Comparison of ENCODE assay signal across 17 mouse cellular contexts in genomic region chr16:56690715-56691114, GRCm38 (mm10). TPM values are rescaled to one million over a fixed set of nuclear protein-coding genes. Genes with fewer than 3 reads are reported as not detected.
DNase-seq lines count a peak whose midpoint lies in the region.
"Had no signal": no experiment of that assay in that cellular context is flagged by ENCODE, and none has a peak within 500 bp of the region (broad histone marks: within the 10 kb centered on the region; RNA-seq: fewer than 3 reads in every experiment).

No protein-coding gene starts in this region.

- peak; percentile 37 for DNase-seq in adrenal gland, postnatal 10 days
- DNase-seq in adrenal gland, adult (ENCODE audit: inconsistent age in 2 of 2, low spot score in 1 of 2), result no peak
- peak; percentile 9 for DNase-seq in cerebellum, adult 11-12 months
- no peak for DNase-seq in cerebellum, adult 11 months
- DNase-seq in cerebellum, postnatal 25 days, result peak; percentile 37 to 50
- DNase-seq in cerebellum, adult 8-10 months, result no peak
- peak; percentile 6 for DNase-seq in right cerebral cortex, postnatal 4 days
- no peak for DNase-seq in right cerebral cortex, postnatal 25 days
- DNase-seq: adrenal gland, adult 2 months; adrenal gland, postnatal 36 days; embryo, embryonic 11 days; forebrain, postnatal 0 days; gastrocnemius, adult 2 months; gastrocnemius, postnatal 14 days; heart, adult 11 months; kidney, adult 11 months; kidney, adult 8-10 months had no signal

RNA-seq across cellular contexts. Expression of gene Tfg, which starts 26.5 kb away (rescaled TPM):
- total RNA-seq in adrenal gland, postnatal 10 days (2021), result 10 to 100 TPM; 64.8 to 66.5 TPM

Comparison
In these comparisons a context has a peak if more than half of its experiments do, and no peak if none do; other contexts are left out.
1. DNase-seq: peak in adrenal gland, postnatal 10 days (single experiment), cerebellum, adult 11-12 months (single experiment), cerebellum, postnatal 25 days (2 of 2) and right cerebral cortex, postnatal 4 days (single experiment); none in adrenal gland, adult (0 of 2), cerebellum, adult 11 months (single experiment), cerebellum, adult 8-10 months (single experiment) and right cerebral cortex, postnatal 25 days (single experiment).